Mouse (Mus musculus) left cerebral cortex, postnatal 25 days (tissue): ENCODE measurements at regions not wholly inside any gene's neighbourhood (a gene's known extent, or its start where the extent isn't known, plus 50 kb on each side); places are given as distances from the start of the nearest gene placed in this dataset.

Experiments
- DNase-seq, 2 experiments: peaks; one replicate each; pipeline ENCODE4 v3.0.0; 2022; ENCODE audit warnings: low spot score in 2 of 2, mixed read lengths in 1 of 2
- intact Hi-C: fragments of 180-260 bp; cut with DNase I; formaldehyde crosslinking; loops from one replicate; pipeline ENCODE4 v1.15.1; 2025

DNA sequence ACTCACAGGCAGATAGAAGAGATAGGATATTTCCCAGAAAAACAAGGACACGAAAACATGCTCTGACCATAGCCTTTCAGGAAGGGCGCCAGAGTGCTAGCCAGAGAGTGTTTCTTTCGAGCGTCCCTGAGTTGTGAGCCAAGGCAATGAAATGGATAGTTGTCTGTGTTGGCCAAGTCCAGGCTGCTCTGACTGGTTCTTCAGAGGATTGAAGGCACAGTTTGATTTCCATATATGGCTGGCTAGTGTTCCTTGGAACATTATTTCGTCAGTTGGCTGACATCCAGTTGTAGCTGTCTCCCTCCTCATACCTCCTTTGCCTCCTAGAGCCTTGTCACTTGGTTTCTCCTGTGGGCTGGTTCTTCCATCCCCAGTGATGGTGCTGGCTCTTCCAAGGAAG is 451.7 kb upstream of the BB014433 start:
- peak; percentile 14 to 78 for DNase-seq
- intact Hi-C loops, result loop anchor here (2.0 to 5.0 kb wide), 4 partner anchors 95 to 497 kb away; no protein-coding TSS in a partner anchor

DNA sequence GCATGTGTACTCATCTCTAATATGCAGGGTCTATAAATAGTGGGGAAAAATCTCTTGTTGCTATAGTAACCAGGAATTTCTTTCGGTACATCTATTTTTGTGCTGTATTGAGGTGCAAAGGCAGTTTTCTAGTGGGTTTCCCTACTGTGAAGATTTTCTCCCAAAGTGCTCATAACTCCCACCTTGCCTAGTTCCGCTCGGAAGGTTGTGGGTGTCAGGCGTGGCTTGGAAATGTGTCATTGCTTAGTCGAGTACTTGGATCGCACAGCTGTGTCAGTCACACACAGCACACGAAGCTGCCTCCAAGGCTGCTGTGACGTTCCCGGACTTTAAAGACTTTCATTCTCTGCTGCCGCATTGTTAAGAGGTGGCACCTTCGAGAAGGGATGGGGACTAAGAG is 450.4 kb upstream of the BB014433 start:
- intact Hi-C loops, result loop anchor here (1.0 to 5.0 kb wide), 5 partner anchors 74 to 499 kb away; no protein-coding TSS in a partner anchor

DNA sequence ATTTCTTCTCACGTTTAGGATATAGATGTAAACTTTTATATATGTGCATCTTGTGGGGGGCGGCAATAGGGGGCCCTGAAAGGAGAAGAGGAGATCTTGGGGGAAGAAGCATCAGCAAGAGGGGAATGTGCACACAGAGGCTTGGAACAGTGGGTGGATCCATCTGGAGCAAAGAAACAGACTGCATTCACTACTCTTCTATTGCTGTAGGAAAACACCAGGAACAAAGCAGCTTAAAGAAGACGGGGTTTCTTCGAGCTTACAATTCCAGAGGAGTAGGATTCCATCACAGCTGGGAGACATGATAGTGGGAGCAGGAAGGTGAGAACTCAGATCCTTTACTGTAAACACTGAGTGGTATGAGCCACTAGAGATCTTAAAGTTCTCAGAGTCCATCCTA is 444.9 kb upstream of the BB014433 start:
- peak; percentile 13 to 53 for DNase-seq
- intact Hi-C loops, result no loop called here

More for the DNA sequence above, 450.4 kb upstream of the BB014433 start:
- DNase-seq, result peak; percentile 80 to 96

DNA sequence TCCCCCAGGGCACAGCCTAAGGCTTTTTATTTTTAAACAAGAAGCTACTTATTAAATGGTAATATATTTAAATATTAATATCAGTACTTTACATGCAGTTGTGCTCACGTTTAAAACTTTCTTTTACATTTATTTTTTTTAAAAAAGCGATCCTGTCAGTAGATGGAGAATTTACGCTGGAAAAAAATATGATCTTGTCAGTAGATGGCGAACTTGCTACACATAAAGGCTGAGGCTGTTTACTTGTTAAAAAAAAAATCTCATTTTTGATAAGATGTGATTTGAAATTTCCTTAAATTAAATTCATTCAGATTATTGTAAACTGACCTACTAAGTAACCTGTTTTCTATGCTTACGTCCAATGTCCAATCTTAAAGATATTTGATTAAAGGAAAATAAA is 441.7 kb upstream of the BB014433 start:
- no peak for DNase-seq
- intact Hi-C loops, result loop anchor here (2.0 to 5.0 kb wide), 2 partner anchors 215 to 241 kb away; no protein-coding TSS in a partner anchor

DNA sequence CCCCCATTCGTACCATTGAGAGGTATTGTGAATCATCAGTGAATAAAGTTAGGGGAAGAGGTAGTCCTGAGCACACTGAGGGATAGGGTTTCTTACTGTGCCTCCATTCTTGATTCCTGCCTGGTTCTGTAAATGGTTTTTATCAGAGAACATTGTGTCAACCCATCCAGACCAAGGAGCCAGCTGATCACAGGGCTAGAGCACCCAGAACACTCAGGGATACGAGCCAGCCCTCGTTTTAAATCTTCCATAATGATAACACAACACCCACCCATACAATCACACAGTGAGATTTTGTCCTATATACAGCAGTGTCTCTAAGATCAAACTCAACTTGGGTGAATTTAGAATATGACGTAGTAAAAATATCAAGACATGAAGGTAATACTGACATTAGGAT is 424.7 kb upstream of the BB014433 start:
- intact Hi-C loops, result no loop called here
- DNase-seq, result no peak

DNA sequence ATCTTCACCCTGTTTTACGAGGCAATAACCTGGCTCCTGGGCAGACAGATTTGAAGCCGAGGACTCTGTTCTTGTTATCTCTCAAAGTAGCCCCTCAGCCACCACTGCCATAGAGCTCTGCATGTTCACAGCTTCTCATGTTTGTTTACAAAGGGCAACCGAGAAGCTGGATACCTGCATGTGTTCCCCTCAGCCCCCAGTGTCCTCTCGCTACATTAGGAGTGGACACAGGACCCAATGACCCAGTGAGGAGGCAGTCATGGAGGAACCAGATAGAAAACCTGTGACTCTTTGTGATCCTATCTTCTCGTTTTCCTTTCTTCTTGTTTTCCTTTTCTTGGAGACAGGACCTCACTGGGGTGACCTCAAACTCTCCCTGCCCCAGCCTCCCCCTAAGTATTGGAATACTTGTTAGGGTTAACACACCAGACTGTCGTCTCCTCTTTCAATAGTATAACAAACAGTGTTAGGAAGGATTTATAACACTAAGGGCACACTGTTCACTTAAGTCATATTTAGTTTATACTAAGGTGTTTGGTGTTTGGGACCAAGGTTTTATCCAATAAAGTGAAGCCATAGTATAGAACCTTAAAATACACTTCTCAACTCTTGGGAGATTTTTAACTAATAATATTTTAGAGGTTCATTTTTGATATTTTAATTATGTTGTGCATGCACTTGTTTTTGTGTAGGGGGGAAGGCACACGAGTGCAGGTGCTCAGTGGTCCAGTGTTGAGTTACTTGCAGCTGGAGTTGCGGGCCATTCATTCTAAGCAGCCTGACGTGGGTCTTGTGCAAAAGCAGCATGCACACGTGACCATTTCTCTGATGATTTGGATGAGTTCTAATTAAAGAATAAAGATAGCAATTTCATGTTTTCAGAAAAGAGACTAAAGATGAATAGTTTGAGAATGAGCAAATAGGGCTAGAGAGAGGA is 422.9 kb upstream of the BB014433 start:
- DNase-seq, result no peak
- intact Hi-C loops, result no loop called here

DNA sequence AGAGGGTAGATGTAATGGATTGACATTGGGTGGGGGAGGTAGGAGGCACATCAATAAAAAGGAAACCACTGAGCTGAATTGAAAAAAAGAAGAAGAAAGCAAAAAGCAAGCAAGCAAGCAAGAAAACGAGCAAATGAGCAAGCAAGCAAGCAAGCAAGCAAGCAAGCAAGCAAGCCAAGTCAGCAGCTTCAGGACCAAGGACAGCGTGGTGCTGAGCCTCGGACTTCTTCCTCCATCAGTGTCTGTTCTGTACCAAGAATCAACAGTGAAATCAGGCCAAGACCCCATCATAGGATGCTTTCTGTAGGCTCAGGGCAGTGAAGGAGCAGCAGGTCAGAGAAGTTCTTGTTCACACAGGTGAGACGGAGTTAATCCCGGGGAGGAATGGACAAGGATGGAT is 392.7 kb upstream of the BB014433 start:
- intact Hi-C loops, result no loop called here
- no peak for DNase-seq

DNA sequence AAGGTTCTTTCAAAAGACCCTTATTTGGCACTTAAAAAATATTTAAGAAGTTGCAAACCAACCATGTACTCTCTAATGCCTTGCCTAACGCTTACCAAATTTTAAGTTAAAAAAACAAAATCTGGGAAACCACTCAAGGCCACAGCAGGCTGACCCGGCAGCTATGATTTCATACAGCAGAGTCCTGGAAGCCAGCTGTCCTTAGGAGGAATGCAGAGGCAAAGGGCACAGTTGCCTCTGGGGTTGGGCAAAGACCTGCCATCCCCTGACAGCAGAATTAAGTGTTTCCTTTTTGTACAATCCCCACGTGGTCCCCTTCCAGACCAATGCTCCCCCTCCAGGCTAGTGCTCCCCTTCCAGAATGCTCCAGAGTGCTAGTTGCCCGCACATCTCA is 348.8 kb upstream of the BB014433 start:
- intact Hi-C loops, result no loop called here
- DNase-seq, result no peak

DNA sequence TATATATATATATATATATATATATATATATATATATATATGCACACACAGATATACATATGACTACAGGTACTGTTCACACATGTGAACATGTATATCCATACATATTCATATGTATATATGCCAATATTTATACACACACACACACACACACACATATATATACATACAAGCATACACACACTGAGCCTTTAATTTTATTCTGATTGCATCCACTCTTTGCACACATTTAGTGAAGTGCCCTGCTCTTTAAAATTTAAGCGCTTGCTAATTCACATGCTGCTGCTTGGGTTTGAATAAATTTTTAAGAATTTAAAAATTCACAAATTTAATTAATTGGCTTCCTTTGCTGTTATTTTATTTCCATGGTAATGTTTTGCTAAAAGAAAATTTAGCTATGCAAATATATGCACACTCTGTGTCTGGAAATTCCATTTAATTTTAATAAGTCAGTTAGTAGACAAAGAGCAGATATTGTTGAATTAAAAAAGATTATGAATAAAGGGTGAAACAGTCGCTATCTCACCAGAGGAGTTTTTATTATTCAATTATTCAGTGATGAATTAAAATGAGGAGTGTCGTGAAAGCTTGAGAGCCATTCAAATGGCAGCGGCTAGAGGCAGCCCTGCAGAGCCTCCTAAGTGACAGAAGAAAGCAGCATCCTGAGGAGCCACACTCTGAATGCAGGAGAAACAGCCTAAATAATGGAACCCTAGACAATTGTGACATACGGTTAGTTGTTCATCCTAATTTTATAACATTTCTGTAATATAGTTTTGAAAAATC is 348.3 kb upstream of the BB014433 start:
- no peak for DNase-seq
- intact Hi-C loops, result no loop called here

DNA sequence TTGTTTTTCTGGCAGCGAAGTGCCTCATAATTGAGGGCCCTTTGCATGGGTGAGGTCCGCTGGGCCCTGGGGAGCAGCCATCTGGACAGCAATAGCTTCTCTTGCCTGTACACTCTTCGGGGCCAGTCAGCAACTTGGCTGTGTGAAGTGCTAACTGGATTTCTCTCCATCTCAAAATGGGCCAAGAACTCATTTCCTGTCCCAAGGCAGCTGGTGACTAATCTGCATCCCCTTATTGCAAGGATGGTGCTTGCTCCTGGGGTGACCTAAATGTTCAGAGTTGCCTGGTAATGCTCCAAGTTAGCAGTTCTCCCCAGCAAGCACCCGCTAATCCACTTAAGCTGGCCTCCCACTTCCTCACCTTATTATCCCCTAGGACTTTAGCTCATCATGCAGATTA is 346.2 kb upstream of the BB014433 start:
- intact Hi-C loops, result no loop called here
- peak in 1 of 2 experiments; percentile 45 for DNase-seq

DNA sequence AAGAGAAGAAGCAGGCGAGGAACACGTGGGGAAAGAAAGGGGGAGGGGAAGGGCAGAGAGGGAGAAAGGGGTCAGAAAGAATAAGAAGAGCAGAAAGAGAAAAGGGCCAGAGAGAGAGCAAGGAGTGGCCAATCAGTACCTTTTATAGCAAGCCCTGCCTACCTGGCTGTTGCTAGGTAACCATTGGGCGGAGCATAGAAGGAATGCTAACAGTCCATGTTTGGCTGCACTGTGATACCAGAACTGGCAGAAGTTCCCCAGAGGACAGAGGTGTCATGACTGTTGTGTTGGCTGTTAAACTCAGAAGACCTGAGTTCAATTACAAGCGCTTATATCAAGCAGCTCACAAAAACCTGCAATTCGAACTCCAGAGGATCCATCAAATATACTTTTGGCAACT is 342.9 kb upstream of the BB014433 start:
- intact Hi-C loops, result no loop called here
- no peak for DNase-seq

DNA sequence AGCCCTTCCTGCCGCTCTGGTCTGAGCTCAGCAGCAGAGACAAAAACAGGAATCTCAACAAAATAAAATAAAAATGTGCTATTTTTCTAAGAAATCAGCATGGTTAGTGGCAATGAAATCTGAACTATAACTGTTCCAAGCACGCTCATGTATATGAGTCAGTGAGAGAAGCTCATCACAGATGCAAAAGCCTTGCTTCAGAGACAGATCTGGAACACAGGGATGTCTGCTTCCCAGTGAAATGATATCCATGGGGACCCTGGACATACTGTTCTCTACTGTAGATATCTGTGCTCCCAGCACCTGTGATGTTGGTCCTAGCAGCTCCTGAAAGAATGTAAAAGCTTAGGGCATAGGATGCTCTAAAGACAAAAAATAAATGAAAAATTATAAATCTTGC is 321.2 kb upstream of the BB014433 start:
- DNase-seq, result peak; percentile 20 to 73
- intact Hi-C loops, result no loop called here

DNA sequence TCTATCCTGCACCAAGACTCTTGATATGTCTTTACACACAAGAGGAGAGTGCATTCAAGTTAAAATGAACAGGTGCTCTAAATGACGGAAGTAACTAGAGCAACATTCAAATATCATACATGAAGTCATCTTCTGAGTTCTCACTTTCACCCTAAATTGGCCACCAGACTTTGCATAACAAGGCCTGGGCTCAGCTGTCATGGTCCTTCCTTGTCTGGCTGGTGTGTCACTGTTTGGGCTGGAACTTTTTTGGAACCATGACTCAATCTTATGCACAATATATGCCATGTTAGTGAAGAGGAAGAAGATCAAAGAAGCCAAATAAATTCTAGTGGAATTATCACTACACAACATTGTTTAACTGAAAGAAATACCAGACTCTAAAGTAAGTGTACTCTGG is 318.7 kb upstream of the BB014433 start:
- intact Hi-C loops, result no loop called here
- peak in 1 of 2 experiments; percentile 53 for DNase-seq

DNA sequence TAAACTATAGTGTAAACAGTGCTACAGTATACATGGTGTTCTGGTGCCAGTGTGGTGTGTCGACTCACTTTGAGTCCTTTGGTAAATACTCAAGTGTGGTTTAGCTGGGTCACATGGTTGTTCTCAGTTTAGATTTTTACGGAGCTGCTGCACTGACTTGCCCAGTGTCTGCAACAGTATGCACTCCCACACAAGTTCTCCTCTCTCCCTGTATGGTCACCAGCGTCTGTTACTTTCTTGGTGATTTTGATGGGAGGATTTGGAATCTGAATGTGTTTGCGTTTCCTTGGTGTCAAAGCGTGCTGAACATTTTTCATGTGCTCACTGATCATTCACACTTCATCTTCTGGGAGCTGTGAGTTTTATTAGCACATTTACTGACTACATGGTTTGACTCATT is 298.3 kb upstream of the BB014433 start:
- intact Hi-C loops, result loop anchor here (1.0 kb wide), 1 partner anchor 40 kb away; no protein-coding TSS in a partner anchor
- DNase-seq, result peak in 1 of 2 experiments; percentile 70

DNA sequence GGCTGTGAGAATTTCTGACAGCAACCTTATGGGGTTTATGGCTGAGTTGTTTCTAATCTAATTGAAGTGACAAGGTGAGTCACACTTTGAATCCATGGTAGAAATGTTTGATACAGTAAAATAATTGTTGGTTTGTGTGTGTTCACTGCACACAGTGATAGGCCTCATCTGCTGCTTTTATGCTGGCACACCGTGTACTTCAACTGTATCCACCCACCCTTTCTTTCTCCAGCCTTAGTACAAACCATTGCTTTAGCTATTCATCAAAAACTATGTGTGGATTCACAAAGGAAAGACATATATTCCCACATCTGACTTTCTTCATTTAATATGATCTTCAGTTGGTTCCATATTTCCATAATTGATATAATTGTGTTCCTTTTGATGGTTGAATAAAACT is 297.7 kb upstream of the BB014433 start:
- intact Hi-C loops, result loop anchor here (1.0 kb wide), 1 partner anchor 39 kb away; no protein-coding TSS in a partner anchor
- peak in 1 of 2 experiments; percentile 39 for DNase-seq

DNA sequence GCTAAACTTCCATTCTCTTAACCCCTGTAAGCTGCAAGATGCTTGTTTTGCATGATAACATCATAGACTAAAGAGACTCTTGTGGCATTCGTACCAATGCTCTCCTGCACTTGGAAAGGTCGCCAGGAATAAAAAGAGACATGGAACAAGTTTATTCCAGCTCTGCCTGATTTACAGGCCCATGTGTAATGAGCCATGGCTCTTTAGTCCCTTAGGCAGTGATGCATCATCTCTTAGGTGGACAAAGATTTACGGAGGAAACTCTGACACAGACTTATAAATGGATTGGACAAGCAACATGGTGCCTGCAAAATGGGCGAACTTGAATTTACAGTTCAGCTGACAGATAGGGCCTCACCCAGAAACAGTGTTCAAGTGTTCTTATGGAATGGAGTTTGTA is 288.7 kb upstream of the BB014433 start:
- intact Hi-C loops, result no loop called here
- DNase-seq, result no peak

DNA sequence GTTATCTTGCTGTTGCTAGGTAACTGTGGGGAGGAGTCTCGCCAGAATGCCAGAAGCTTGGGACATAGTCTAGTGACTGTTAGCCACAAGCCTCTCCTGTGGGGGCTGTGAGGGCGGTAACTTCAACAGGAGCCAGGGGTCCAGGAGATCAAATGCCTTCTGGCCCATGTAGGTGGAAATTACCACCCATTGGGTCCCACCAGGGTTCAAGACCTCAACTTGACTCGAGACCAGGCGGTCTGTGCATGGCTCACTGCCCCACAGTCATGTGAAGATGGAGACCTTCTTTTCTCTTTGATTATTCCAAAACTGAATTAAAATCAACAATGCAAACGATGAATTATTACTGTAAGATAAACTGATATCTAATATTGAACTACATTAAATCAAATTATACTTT is 281.4 kb upstream of the BB014433 start:
- DNase-seq, result no peak
- intact Hi-C loops, result no loop called here

DNA sequence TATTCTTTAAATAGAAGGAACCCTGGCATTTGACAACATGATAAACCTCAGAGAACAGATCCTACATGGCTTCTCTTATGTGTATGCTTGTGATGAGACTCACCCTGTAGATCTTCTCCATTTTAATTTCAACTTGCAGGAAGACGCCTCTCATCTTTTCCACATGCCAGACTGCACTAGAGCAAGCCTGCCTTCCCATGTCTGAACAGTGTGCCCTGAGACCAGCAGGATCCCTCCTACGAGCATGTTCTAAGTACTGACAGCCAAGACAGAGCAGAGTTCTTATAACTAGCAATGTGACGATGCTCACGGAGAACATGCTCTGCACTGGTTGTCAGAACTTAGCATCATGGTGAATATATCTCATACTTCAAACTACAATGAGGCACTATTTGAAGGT is 277.5 kb upstream of the BB014433 start:
- DNase-seq, result peak in 1 of 2 experiments; percentile 24
- intact Hi-C loops, result no loop called here

DNA sequence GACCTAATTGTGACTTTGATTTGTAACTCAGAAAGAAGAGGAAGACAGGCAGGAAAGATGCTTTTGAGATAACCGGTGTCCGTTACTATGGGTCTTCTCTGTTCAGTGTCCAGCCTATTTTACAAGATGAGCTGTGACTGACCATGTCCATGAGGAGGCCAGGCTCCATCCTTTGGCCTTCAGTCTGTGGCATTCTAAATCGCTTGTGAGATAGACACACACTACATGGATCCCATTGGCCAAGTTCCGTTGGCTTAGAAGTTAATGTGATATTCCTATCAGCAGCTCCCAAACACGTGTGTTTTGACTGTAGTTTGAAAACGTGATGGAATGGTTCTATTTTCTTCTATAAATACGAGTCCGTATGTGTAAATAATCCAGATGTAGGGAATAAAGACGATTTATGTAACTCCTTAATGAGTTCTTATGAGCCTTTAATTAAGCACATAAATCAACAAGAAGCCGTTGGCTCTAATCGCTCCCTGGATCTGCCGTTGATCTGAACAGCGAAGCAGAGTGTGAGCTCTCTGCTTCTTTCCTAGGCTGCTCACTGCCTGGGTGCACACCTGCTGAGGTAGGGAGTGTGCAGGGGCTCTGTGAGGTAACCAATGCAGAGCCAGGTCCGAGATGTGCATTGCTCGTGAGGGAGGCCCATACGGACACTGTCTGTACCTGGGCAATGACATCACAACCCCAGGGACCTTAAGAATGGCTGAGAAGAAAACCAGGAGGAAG is 272.4 kb upstream of the BB014433 start:
- intact Hi-C loops, result no loop called here
- no peak for DNase-seq

DNA sequence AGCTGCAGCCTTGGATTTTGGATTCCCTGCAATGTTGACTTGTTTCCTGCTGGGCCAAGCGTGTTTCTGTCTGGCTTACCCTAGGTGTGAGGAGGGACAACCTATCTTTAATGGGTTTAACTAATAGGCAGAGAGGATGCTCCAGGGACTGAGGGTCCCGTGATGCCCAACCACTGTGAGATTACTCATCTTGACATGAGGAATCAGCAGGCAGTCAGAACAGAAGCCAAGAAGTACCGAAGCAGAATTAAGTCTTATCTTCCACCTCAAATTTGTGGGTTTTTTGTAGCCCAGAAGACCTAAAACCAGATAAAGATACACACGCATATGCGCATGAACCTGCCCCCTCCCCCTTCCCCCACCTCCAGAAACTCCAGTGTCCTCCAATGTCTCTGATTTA is 267.6 kb upstream of the BB014433 start:
- intact Hi-C loops, result no loop called here
- DNase-seq, result no peak
